Mouse (Mus musculus): ENCODE results near the gene Prrc2a.

DNA sequence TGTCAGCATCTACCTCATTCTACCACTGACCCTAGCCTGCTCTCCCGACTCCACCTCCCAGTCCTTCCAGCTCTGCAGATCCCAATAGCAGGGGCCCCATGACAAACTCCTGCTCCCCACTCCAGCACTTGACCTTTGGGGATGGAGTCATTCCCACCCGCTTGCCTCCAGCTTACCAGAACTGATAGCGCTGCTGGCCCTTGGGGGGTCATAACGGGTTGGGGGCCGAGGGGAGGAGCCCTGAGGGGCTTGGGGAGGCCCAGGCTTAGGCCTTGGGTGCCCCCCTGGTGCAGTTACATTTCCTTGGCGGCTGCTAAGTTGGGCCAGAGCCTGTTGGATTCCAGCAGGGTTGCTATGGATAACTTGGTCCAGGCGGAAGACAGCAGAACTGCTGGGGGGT is 10.1 kb downstream of the Prrc2a start:
- no peak for TF ChIP-seq POLR2A (IDR thresholded peaks at IDR 0.05; ENCODE audit: borderline replicate concordance, low read depth, low read length)
- no peak for TF ChIP-seq CTCF (IDR thresholded peaks at IDR 0.05; ENCODE audit: low read depth, low read length)
